Mouse (Mus musculus) limb, embryonic 11.5 days (tissue): ENCODE data around the gene H2afx. TPM values are rescaled to one million over a fixed set of nuclear protein-coding genes. Genes with fewer than 3 reads are reported as not detected.

ENCODE experiments used
- ATAC-seq: fragments of 200-750 bp; cut with Nextera tagmentation; 2 replicates; pipeline ENCODE4 v1.8.0; 2017; ENCODE audit warnings: low read depth; ENCODE audit not compliant: insufficient number of reproducible peaks, low FRiP score, low TSS enrichment
- DNase-seq: peaks from one replicate; pipeline ENCODE4 v3.0.0-alpha.2; 2015; ENCODE audit warnings: low spot score
- H3K27ac ChIP-seq: fragments of 300-500 bp; sonication (generic); replicated peaks from 2 replicates; pipeline ENCODE4 v1.5.1; 2014; ENCODE audit warnings: low read depth, mild to moderate bottlenecking, low read length
- H3K27me3 ChIP-seq: fragments of 300-500 bp; sonication (generic); 2 replicates; pipeline ENCODE4 v1.6.1; 2014; ENCODE audit warnings: mild to moderate bottlenecking, low read length, mixed read lengths; ENCODE audit not compliant: control insufficient read depth, insufficient read depth
- H3K36me3 ChIP-seq: fragments of 300-500 bp; sonication (generic); 2 replicates; pipeline ENCODE4 v1.6.1; 2014; ENCODE audit warnings: mild to moderate bottlenecking, low read length, moderate library complexity, mixed read lengths; ENCODE audit not compliant: control insufficient read depth, insufficient read depth
- H3K4me1 ChIP-seq: fragments of 300-500 bp; sonication (generic); 2 replicates; pipeline ENCODE4 v1.6.1; 2014; ENCODE audit warnings: low read length, mixed read lengths; ENCODE audit not compliant: control insufficient read depth, insufficient read depth
- H3K4me2 ChIP-seq: fragments of 300-500 bp; sonication (generic); 2 replicates; pipeline ENCODE4 v1.6.1; 2014; ENCODE audit warnings: low read depth, mild to moderate bottlenecking, moderate library complexity; ENCODE audit not compliant: severe bottlenecking
- H3K4me3 ChIP-seq: fragments of 300-500 bp; sonication (generic); 2 replicates; pipeline ENCODE4 v1.5.1; 2014; ENCODE audit warnings: low read depth, low read length
- H3K9ac ChIP-seq: fragments of 300-500 bp; sonication (generic); 2 replicates; pipeline ENCODE4 v1.6.1; 2014; ENCODE audit warnings: mild to moderate bottlenecking, low read length
- H3K9me3 ChIP-seq: fragments of 300-500 bp; sonication (generic); 2 replicates; pipeline ENCODE4 v1.6.1; 2016; ENCODE audit warnings: low read length; ENCODE audit not compliant: control insufficient read depth
- WGBS: fragments of 180-500 bp; shearing (Covaris S2); extraction: QIAGEN DNeasy Blood & Tissue Kit; methylation state at CpG from one replicate; pipeline ENCODE4 v1.1.7; 2014; 5-methylcytosine and 5-hydroxymethylcytosine counted together
- polyA plus RNA-seq: library from polyadenylated mRNA; unstranded; fragments of >200 nt; fragmentation: Nextera tagmentation; extraction: Ambion mirVana; gene quantifications from 2 replicates; pipeline ENCODE4 v1.2.1, GENCODE M21; 2014

Gene H2afx
- polyA plus RNA-seq, 1 experiment from 2014 or later: 525 TPM

DNA sequence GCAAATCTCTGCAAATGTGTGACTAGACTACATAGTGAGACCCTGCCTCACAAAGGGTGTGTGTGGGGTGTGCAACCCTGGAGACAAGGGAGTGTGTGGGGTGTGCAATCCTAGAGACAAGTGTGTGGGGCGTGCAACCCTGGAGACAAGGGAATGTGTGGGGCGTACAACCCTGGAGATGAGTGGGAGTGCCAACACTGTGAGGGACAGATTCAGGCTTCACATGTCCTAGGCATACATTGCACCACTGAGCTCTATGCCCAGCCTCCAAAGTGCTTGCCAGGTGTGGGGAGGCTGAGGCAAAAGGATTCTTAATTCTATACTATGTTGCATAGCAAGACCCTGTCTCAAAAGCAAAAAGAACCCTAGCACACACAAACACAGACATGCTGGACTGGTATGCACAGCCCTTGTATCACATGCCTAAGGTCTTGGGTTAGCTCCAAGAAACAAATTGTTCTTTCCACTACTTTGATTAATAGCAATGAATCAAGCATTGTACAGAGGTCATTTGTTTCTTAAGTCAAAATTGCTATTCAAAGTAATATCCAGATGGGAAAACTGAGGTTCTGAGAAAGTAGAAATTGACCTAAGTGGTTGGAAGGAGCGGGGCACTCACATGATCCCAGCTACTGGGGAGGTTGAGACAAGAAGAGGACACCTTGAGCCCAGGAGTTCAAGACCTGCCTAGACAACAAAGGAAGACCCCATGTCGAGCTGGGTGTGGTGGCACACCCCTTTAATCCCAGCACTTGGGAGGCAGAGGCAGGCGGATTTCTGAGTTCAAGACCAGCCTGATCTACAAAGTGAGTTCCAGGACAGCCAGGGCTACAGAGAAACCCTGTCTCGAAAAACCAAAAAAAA lies 11.3 kb downstream of the H2afx start:
- DNase-seq (no peak), ATAC-seq (no peak)
- Histone ChIP-seq H3K27me3 (no peaks in the 10 kb centered on the region), H3K9me3 (no peaks in the 10 kb centered on the region), H3K27ac (no peak overlapping the region), H3K9ac (no peak overlapping the region), H3K36me3 (peaks cover 16% of the 10 kb centered on the region), H3K4me1 (no peaks in the 10 kb centered on the region; the same call in none of the 2 replicates), H3K4me2 (no peak overlapping the region), H3K4me3 (no peak overlapping the region)
- 87% methylated on average over 6 of the region's 6 CpGs for WGBS

DNA sequence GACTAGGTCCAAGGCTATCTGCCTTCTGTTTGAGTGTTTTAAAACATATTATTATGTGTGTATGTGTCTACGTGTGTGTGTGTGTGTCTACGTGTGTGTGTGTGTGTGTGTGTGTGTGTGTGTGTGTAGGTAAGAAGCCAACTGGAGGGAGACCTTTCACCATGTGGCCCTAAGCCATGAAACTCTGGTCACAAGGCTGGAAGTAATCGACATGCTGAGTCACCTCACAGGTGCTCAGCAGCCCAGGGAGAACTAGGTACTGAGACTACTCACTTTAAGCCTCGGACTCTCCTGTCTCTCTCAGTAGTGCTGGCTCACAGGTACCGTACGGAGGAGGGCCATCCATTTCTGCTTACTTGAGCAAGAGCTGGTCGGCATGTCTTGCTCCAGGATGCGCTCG lies 12.7 kb downstream of the H2afx start:
- WGBS: 96% methylated on average over 9 of the region's 9 CpGs
- Histone ChIP-seq H3K9ac (no peak overlapping the region), H3K36me3 (peaks cover 19% of the 10 kb centered on the region)

DNA sequence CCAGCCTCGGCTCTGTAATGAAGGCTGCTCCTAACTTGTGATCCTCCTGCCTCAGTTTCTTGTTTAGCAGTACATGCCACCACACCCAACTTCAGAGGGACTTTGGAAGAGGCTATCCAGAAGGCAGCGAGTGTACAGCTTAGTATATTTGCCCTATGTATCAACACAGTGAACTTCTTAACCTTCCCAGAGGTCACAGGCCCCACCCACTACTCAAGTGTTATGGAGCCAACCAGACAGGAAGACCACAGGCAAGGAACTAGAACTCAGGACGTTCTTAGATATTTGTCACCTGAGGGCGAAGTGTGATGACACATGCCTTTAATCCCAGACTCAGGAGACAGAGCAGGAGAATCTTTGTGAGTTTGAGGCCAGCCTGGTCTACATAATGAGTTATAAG lies 13.1 kb downstream of the H2afx start:
- Histone ChIP-seq H3K36me3 (peaks cover 23% of the 10 kb centered on the region), H3K4me2 (no peak overlapping the region), H3K4me3 (no peak overlapping the region), H3K9ac (no peak overlapping the region), H3K27ac (no peak overlapping the region), H3K9me3 (no peaks in the 10 kb centered on the region), H3K4me1 (no peaks in the 10 kb centered on the region; the same call in 1 of the 2 replicates), H3K27me3 (no peaks in the 10 kb centered on the region)
- DNase-seq: no peak
- WGBS: 85% methylated on average over 4 of the region's 4 CpGs
- no peak for ATAC-seq

More for the DNA sequence above, 12.7 kb downstream of the H2afx start:
- Histone ChIP-seq H3K4me3 (no peak overlapping the region), H3K9me3 (no peaks in the 10 kb centered on the region), H3K4me1 (no peaks in the 10 kb centered on the region; the same call in none of the 2 replicates), H3K4me2 (no peak overlapping the region), H3K27me3 (no peaks in the 10 kb centered on the region), H3K27ac (no peak overlapping the region)
- ATAC-seq: no peak
- DNase-seq: no peak

DNA sequence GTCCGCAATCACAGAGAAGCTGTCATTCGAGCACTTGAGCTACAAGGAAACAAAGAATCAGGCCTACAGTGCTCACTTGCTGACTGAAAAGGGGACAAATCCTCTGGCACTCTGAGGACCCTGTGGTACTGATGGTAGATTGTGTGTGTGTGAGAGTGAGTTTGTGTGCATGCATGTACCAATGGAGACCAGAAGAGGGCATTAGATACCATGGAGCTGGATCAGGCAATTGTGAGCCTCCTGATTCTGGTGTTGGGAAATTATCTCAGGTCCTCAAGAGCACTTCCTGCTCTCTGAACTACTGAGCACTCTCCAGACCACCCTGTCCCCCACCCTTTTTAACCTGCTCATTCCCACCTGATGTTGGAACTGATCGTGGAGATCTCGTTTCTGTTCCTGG lies 14.1 kb downstream of the H2afx start:
- Histone ChIP-seq H3K36me3 (peaks cover 28% of the 10 kb centered on the region), H3K9ac (no peak overlapping the region), H3K4me1 (no peaks in the 10 kb centered on the region), H3K27me3 (no peaks in the 10 kb centered on the region), H3K4me2 (no peak overlapping the region), H3K27ac (no peak overlapping the region), H3K4me3 (no peak overlapping the region), H3K9me3 (no peaks in the 10 kb centered on the region)
- no peak for DNase-seq
- ATAC-seq: no peak
- WGBS: 91% methylated on average over 4 of the region's 4 CpGs

DNA sequence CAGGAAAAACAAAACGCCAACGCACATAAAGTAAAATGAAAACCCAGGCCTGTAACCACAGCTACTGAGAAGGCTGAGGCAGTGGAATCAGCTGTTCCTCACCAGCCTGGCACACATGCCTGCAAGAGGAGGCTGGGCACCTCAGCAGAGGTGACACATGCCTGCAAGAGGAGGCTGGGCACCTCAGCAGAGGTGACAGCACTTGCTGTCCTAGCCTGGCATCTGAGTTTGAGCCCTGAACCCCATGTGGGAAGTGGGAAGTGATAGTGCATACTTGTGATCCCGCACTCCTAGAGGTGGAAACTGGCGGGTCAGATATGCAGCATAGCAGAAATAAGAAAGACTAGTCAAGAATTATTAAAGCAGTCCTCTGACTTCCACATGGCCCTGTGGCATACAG lies 16.9 kb downstream of the H2afx start:
- Histone ChIP-seq H3K27ac (no peak overlapping the region), H3K9me3 (no peaks in the 10 kb centered on the region), H3K27me3 (no peaks in the 10 kb centered on the region), H3K9ac (peak overlapping the region; percentile 17; the same call in 1 of the 2 replicates), H3K36me3 (peaks cover 49% of the 10 kb centered on the region), H3K4me3 (no peak overlapping the region), H3K4me1 (no peaks in the 10 kb centered on the region), H3K4me2 (no peak overlapping the region)
- DNase-seq (no peak), ATAC-seq (no peak)
- WGBS: 93% methylated on average over 4 of the region's 4 CpGs

DNA sequence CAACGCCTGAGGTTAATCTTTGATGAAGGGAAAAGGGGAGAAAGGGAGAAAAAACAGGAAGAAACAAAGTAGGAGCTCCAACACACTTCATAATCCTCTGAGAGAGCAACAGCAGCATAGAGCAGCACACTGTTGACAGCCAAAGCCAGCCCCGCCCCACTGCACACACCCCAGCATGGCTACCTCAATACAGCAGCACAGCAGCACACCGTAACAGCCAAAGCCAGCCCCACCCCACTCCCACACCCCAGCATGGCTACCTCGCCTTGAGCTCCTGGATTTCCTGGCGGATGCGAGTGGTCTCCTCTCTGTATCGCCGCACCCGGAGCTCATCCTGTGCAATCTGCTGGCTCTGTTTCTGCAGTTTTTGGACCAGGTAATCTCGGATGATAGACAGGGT lies 17.8 kb downstream of the H2afx start:
- Histone ChIP-seq H3K4me3 (no peak overlapping the region), H3K27me3 (no peaks in the 10 kb centered on the region), H3K9me3 (no peaks in the 10 kb centered on the region), H3K27ac (no peak overlapping the region), H3K4me1 (no peaks in the 10 kb centered on the region), H3K4me2 (no peak overlapping the region), H3K9ac (no peak overlapping the region; the same call in 1 of the 2 replicates), H3K36me3 (peaks cover 53% of the 10 kb centered on the region)
- no peak for ATAC-seq
- 93% methylated on average over 10 of the region's 10 CpGs for WGBS
- no peak for DNase-seq

DNA sequence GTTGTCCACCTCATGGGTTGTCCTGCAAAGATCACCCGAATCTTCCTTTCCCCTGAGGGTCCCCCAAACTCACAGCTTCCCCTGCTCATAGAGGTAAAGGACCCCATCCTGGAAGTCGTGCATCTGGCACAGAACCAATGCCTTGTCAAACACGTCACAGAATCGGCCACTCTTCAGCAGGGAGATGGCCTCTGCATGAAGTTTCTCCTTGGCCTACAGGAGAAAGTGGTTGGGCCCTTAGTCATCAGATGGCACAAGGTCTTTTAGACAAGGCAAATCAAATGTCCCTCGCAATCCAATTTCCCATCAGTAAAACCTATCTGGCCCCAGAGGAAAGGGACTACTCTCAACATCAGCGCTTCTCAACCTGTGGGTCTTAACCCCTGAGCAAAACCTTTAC lies 18.6 kb downstream of the H2afx start:
- H3K27me3 ChIP-seq: no peaks in the 10 kb centered on the region
- peaks cover 51% of the 10 kb centered on the region for H3K36me3 ChIP-seq

DNA sequence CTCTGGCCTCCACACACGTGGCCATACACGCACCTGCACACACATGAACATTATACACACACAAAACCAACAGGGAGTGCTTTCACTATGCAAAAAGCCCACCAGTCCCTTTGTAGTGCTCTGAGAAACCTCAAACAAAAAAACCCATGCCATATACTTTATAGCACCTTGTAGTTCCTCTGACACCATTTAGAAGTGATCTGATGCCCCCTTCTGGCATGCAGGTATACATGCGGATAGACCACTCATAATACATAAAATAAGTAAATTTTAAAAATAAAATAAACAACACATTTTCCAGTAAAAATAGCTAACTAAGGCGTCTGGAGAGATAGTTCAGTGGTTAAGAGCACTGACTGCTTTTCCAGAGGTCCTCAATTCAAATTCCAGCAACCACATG lies 22.7 kb downstream of the H2afx start:
- Histone ChIP-seq H3K4me1 (0 out of 2 replicates have a peak, but pooled peaks cover 4% of the 10 kb centered on the region), H3K27me3 (no peaks in the 10 kb centered on the region), H3K9me3 (no peaks in the 10 kb centered on the region), H3K36me3 (peaks cover 39% of the 10 kb centered on the region), H3K9ac (no peak overlapping the region), H3K4me3 (no peak overlapping the region), H3K27ac (no peak overlapping the region), H3K4me2 (no peak overlapping the region)
- no peak for ATAC-seq
- WGBS: 79% methylated on average over 4 of the region's 4 CpGs
- no peak for DNase-seq

More for the DNA sequence above, 18.6 kb downstream of the H2afx start:
- H3K4me3 ChIP-seq: no peak overlapping the region
- WGBS: 94% methylated on average over 6 of the region's 6 CpGs
- no peaks in the 10 kb centered on the region for H3K9me3 ChIP-seq
- DNase-seq: no peak
- H3K9ac ChIP-seq: no peak overlapping the region
- no peak overlapping the region for H3K4me2 ChIP-seq
- ATAC-seq: no peak
- H3K4me1 ChIP-seq: no peaks in the 10 kb centered on the region
- H3K27ac ChIP-seq: no peak overlapping the region
